Mouse (Mus musculus) MEL-GATA-1-ER (cell line): ENCODE measurements around the gene Gpr179.
"Not testable (repeated sequence)": the region's sequence is repeated elsewhere in the genome, so short reads cannot be mapped to it uniquely, and the experiment has no call there.

Experiments
- DNase-seq: peaks from one replicate; pipeline ENCODE4 v3.0.0-alpha.2; 2012; ENCODE audit warnings: low read depth; ENCODE audit errors: extremely low read depth

Gpr179 gene

DNA sequence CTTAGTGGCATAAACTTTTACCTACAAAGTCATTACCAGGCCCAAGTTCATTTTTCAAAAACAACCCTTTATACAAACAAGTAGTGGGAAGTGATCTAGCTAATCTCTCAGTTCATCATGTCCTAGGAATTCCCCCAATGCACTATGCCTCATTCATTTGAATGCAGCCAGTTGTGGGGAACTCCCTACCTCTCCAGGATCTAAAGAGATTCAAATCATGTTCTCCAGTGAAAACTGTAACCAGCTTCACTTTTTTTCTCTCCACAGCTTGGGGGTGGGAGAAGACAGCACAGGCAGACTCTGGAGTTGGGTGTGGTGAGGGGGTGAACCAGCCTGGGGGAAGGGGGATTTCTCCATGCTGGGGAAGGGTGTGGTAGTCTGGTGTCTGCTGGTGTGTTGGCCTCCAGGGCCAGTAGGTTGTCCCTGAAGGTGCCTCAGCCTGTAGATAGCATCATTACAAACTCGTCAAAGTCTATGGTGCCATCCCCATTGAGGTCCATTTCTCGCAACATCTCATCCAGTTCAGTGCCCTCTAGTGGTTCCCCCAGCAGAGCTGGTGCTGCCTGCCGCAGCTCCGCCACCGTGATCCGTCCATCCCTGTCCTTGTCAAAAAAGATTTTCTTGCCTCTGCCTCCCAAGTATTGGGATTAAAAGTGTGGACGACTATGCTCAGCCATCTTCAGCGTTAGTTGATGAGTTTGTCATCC, 29.8 kb downstream of the Gpr179 start:
- not testable (repeated sequence) for DNase-seq

DNA sequence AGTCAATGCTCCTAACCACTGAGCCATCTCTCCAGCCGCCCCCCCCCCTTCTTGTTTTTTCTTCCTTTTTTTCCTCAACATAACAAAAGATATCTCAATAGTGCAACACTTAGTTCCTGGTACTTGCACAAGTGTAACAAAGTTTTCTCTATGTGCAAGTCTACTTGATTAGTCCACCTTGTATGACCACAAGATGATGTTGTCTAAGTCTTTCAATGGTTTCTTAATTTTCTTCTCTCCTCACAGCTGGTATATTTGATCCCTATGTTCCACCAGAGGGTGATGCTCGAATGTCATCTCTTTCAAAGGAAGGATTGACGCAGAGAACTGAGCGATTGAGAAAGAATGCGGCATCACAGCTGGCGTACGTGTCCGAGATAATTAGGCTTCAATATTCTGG, 30.7 kb downstream of the Gpr179 start:
- DNase-seq: no peak

DNA sequence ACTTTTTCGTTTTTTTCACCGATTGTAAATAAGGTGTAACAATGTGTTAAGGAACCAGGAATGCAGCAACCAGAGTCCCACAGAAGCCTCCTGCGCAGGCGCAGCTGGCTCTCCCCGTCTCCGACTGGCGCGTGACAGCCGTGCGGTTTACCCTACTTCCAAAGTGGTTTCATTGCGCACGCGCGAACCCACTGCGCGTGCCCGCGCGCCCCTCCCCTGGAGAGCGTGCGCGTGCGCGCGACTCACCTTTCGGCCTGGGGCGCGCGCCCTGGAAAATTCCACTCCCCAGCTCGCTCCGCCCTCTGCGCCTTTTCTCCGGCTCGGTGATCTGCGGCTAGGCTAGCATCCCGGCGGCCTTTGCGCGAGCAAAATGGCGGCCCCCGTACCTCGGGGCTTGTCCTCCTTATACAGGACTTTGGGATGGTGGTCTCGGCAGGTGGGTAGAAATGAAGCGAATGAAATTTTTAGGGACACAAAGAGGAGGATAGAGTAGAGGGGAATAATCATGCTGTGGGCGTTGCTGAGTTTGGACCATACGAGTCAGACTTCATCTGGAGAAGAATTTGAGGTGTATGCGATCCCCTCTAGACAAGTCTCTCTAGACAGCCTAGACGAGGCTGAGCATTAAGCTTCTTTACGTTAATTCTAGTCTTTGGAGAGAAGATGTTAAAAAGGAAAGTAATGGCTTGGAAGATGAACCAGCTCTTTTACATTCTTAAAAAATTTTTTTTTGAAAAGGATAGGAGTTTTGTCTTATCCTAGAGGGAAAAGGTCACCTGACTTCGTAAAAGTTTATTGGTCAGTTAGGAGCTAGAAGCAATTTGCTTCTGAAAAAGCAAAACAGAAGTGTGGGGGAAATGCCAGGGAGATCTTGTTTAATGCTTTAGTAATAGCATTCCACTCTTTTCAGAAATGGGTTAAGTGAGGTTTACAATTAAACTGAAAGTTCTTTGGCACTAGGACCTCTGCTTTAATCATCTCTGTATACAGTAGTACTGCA, 36.1 kb downstream of the Gpr179 start, which contains the start of gene Mrpl45:
Mrpl45 (plus strand) TSS at position 213 of the 1,000 bp plus-strand sequence.
- DNase-seq: peak; percentile 88

- DNase-seq: no peak
These were observed 37.0 kb downstream of the Gpr179 start for GRCm38 (mm10) chr11:97314751-97315503.

GRCm38 (mm10) chr11:97314110-97314509, 37.8 kb downstream of the Gpr179 start:
- no peak for DNase-seq

DNA sequence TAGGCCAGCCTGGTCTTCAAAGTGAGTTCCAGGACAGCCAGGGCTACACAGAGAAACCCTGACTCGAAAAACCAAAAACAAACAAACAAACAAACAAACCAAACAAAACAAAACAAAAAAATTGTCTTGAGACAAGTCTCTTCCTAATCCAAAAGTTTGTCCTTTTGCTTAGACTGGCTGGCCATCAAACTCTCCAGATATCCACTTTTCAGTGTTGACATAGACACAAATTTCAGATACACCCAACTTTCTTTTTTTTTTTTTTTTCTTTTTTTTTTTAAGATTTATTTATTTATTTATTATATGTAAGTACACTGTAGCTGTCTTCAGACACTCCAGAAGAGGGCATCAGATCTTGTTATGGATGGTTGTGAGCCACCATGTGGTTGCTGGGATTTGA, 39.0 kb downstream of the Gpr179 start:
- DNase-seq: not testable (repeated sequence)

DNA sequence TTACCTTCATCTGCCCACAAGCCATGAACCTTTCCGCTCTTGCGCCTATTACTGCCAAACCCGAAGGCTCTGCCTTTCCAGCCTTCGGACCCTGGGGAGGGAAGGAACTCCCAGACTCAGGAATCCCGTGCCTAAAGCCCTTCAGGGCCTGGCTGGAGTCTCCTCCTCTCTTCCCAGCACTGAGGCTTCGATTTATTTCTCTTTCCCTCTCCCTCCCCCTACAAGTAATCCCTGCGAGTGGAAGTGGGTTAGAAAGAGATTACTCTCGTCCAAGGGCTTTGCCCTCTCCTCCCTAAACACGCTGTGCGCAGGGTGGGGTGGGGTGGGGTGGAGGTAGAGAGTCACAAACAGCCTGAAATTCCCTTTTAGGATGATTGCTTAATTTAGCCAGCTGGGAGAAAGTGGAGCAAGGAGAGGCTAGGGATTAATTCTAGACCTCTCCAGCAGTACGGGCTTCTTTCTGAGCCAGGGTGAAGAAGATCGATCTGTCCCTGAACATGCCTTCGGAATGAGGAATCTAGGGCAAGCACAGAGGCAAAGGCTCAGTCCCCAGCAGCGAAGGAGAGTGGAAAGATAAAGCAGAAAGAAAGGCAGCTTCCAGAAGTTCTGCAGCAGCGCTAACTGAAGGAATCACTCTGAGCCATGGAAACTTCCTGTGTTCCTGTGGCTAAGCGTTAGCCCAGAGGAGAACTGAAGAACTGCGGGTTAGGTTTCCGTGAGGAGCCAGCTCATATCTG, 40.8 kb downstream of the Gpr179 start:
- no peak for DNase-seq

DNA sequence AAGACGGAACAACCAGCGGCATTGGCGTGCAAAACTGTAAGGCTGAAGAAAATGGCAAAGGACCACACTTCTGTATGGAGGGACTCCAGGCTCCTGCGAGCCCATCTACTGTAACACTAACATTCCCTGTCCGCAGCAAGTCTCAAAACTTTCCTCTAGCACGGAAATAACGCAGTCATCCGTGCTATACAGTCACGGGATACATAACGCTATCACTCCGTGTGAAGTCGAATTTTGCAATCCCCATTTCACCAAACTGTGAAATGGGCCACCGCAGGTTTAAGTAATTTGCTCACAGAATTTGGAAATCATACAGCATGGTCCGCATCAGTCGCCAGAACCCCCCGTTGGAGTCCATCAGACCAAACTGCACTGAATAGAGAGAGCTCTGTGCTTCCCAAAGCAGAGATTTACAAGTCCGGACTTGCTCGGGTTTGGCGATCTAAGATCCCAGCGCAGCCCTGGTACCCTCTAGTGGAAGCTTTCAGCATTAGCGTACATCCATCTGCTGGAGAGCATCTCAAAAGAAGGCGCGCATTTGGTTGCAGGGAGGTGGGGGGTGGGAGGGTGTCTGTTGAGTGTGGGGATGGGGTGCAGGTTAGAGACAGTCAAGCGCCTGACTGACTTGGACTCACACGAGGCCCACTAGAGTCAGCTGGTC, 41.8 kb downstream of the Gpr179 start:
- peak; percentile 59 for DNase-seq

DNA sequence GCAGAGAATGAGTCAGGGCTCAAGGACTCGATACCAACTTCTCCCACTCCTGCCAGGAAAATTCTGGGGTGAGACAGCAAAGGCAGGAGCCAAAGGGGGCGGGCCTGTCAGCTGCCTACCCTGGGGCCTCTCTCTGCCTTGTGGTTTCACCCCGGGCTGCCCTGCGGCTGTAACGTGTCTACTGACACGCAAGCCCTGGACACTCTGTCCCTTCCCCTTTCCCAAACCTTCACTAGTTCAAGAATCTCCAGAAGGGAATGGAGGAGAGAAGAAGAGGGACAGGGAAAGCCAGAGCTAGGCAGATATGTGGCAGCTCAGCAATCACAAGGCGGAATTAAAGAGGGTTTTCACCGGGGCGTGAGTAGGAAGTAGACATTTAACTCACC, 42.4 kb downstream of the Gpr179 start:
- DNase-seq: no peak

GRCm38 (mm10) chr11:97308806-97309450, 42.9 kb downstream of the Gpr179 start:
- no peak for DNase-seq

- DNase-seq: no peak
These were observed 44.4 kb downstream of the Gpr179 start for GRCm38 (mm10) chr11:97307294-97308069.

GRCm38 (mm10) chr11:97304631-97305030, 47.2 kb downstream of the Gpr179 start:
- no peak for DNase-seq

GRCm38 (mm10) chr11:97302231-97302781, 49.6 kb downstream of the Gpr179 start:
- DNase-seq: no peak

DNA sequence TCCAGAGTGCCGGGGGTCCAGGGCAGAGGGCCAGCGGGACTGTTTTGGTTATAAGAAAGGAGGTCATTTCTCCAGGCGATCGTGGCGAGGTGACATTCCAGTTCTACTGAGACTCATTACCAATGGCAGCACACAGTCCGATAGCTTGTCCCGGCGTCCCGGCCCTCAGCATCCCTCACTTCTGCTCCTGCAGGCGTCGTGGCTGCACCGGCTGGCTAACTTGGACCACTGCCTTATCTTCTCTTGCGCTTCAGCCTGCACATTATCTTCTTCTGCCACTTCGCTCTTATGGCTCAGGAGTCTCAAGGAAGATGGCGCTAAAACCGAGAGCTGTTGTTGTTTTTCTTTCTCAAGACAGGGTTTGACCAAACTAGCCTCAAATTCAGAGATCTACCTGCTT, 50.5 kb downstream of the Gpr179 start:
- DNase-seq: no peak

DNA sequence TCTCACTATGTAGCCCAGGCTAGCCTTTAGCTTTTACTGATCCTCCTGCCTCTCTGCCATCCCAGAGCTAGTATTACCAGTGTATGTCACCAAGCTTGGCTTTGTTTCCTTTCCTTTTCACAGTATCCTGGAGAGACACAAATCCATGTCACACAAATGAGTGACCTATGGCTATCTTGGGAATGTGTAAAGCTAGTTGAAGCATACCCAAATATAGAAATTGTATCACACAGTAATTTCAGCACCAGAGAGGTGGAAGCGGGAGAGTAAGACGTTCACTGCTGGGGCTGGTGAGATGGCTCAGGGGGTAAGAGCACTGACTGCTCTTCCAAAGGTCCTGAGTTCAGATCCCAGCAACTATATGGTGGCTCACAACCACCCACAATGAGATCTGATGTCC, 51.9 kb downstream of the Gpr179 start:
- no peak for DNase-seq

GRCm38 (mm10) chr11:97296542-97296941, 55.3 kb downstream of the Gpr179 start:
- DNase-seq: no peak

DNA sequence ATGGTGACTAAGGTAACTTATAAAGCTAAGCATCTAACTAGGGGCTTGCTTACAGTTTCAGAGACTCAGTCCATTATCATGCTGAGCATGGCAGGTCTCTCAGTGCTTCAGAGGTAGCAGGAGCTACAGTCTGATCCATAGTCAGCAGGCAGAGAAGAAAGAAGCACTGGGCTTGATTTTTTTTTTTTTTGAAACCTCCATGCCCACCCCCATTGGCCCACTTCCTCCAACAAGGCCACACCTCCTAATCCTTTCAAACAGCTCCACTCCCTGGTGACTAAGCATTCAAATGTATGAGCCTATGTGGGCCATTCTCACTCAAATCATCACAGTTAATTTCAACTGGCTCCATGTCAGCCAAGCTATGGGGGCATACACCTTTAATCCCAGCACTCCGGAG, 59.1 kb downstream of the Gpr179 start:
- no peak for DNase-seq

DNA sequence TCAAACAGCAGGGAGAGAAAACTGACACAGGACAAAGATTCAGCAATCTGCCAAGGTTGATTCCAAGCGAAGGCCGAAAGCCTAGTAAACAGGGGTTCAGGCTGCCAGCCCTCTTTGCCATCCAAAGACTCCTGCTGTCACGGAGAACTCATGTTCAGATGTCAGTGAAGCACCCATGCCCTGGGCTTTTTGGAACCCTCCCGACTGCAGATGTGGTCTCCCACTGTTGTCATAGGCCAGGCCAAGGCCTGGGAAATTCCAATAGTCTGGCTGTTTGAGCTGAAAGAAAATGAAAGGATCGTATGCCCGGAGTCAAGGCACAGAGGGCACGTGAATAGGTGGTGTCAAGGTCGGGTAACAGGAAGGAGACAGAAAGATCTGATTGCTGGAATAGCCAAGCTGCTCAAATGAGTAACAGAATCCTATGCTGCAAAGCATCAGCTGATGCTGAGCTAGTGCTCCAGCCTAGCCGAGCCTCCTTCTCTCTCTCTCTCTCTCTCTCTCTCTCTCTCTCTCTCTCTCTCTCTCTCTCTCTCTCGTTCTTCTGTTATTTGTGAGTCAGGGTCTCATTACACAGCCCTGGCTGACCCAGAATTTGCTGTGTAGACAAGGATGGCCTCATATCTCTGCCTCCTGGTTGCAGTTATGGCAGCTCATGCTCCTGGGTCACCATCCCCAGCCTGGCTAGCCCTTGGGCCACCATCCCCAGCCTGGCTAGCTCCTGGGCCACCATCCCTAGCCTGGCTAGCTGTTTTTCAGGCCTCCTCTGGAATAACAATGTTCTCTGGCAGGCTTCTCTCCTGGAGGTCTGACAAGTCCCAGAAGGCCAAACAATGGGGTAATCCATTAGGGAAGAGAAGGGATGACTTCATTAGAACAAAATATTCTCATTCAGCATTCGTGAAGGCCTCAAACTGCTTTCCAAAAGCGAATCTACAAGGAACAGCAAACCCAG, 62.3 kb downstream of the Gpr179 start:
- no peak for DNase-seq
